Mouse (Mus musculus) midbrain, embryonic 16.5 days (tissue): ENCODE measurements around the gene 4931429L15Rik. TPM values are rescaled to one million over a fixed set of nuclear protein-coding genes. Genes with fewer than 3 reads are reported as not detected.
"Not testable (repeated sequence)": the region's sequence is repeated elsewhere in the genome, so short reads cannot be mapped to it uniquely, and the experiment has no call there.

ENCODE experiments used
- ATAC-seq: fragments of 200-750 bp; cut with Nextera tagmentation; 2 replicates; pipeline ENCODE4 v1.8.0; 2017; ENCODE audit warnings: moderate TSS enrichment
- H3K27ac ChIP-seq: fragments of 300-500 bp; sonication (generic); 2 replicates; pipeline ENCODE4 v1.5.1; 2014; ENCODE audit warnings: mild to moderate bottlenecking, low read length, mixed read lengths
- H3K27me3 ChIP-seq: fragments of 300-500 bp; sonication (generic); 2 replicates; pipeline ENCODE4 v1.6.1; 2014; ENCODE audit warnings: low read depth, low read length, mixed read lengths; ENCODE audit not compliant: control insufficient read depth, insufficient read depth
- H3K36me3 ChIP-seq: fragments of 300-500 bp; sonication (generic); 2 replicates; pipeline ENCODE4 v1.6.1; 2014; ENCODE audit warnings: mild to moderate bottlenecking, low read length, moderate library complexity, mixed read lengths; ENCODE audit not compliant: control insufficient read depth, insufficient read depth
- H3K4me1 ChIP-seq: fragments of 300-500 bp; sonication (generic); 2 replicates; pipeline ENCODE4 v1.6.1; 2014; ENCODE audit warnings: mild to moderate bottlenecking, low read length, mixed read lengths; ENCODE audit not compliant: control insufficient read depth, insufficient read depth
- H3K4me2 ChIP-seq: fragments of 300-500 bp; sonication (generic); 2 replicates; pipeline ENCODE4 v1.6.1; 2014; ENCODE audit warnings: mild to moderate bottlenecking, low read length, mixed read lengths
- H3K4me3 ChIP-seq: fragments of 300-500 bp; sonication (generic); 2 replicates; pipeline ENCODE4 v1.5.1; 2014; ENCODE audit warnings: low read depth, mild to moderate bottlenecking, low read length, moderate library complexity, mixed read lengths
- H3K9ac ChIP-seq: fragments of 300-500 bp; sonication (generic); 2 replicates; pipeline ENCODE4 v1.6.1; 2014; ENCODE audit warnings: low read depth, low read length, mixed read lengths
- H3K9me3 ChIP-seq: fragments of 300-500 bp; sonication (generic); replicated peaks from 2 replicates; pipeline ENCODE4 v1.6.1; 2014; ENCODE audit warnings: mild to moderate bottlenecking, low read length, mixed read lengths; ENCODE audit not compliant: control insufficient read depth, poor library complexity, severe bottlenecking
- WGBS: fragments of 180-500 bp; shearing (Covaris S2); extraction: QIAGEN DNeasy Blood & Tissue Kit; methylation state at CpG from one replicate; pipeline ENCODE4 v1.1.7; 2014; 5-methylcytosine and 5-hydroxymethylcytosine counted together
- polyA plus RNA-seq: library from polyadenylated mRNA; unstranded; fragments of >200 nt; fragmentation: Nextera tagmentation; extraction: Ambion mirVana; gene quantifications from 2 replicates; pipeline ENCODE4 v1.2.1, GENCODE M21; 2015

The 4931429L15Rik gene
- polyA plus RNA-seq, 1 experiment from 2014 or later: not detected

- Histone ChIP-seq H3K27ac (peak overlapping the region; percentile 65), H3K4me2 (no peak overlapping the region), H3K9me3 (no peaks in the 10 kb centered on the region), H3K9ac (no peak overlapping the region), H3K4me3 (no peak overlapping the region), H3K4me1 (peaks cover 24% of the 10 kb centered on the region), H3K36me3 (no peaks in the 10 kb centered on the region), H3K27me3 (no peaks in the 10 kb centered on the region)
- 79% methylated on average over 4 of the region's 4 CpGs for WGBS
- no peak for ATAC-seq
Observed at GRCm38 (mm10) chr9:46339051-46339652, 19.4 kb upstream of the 4931429L15Rik start.

- no peak for ATAC-seq
- no peaks in the 10 kb centered on the region for H3K27me3 ChIP-seq
- H3K4me3 ChIP-seq: no peak overlapping the region
- 10% methylated on average over 4 of the region's 4 CpGs for WGBS
- no peaks in the 10 kb centered on the region for H3K36me3 ChIP-seq
- H3K9ac ChIP-seq: 0 out of 2 replicates have a peak overlapping the region, but pooled peaks have one; percentile 14
- H3K27ac ChIP-seq: peak overlapping the region; percentile 65
- H3K4me1 ChIP-seq: peaks cover 24% of the 10 kb centered on the region
- no peak overlapping the region for H3K4me2 ChIP-seq
- no peaks in the 10 kb centered on the region for H3K9me3 ChIP-seq
Observed at GRCm38 (mm10) chr9:46338384-46338783, 18.6 kb upstream of the 4931429L15Rik start.

- Histone ChIP-seq H3K27ac (peak overlapping the region; percentile 65), H3K36me3 (no peaks in the 10 kb centered on the region), H3K9ac (no peak overlapping the region), H3K27me3 (no peaks in the 10 kb centered on the region), H3K4me1 (peaks cover 24% of the 10 kb centered on the region), H3K4me2 (no peak overlapping the region), H3K9me3 (no peaks in the 10 kb centered on the region), H3K4me3 (no peak overlapping the region)
- WGBS: 0% methylated on average over 3 of the region's 3 CpGs
- peak; percentile 94 for ATAC-seq
Observed at GRCm38 (mm10) chr9:46337852-46338291, 18.1 kb upstream of the 4931429L15Rik start.

GRCm38 (mm10) chr9:46337331-46337730, 17.5 kb upstream of the 4931429L15Rik start:
- peak; percentile 25; the same call in 1 of the 2 replicates for ATAC-seq
- peak overlapping the region; percentile 65 for H3K27ac ChIP-seq

GRCm38 (mm10) chr9:46336294-46336693, 16.5 kb upstream of the 4931429L15Rik start:
- H3K27me3 ChIP-seq, ATAC-seq, H3K9ac ChIP-seq, H3K9me3 ChIP-seq, H3K27ac ChIP-seq, H3K4me3 ChIP-seq, H3K36me3 ChIP-seq, H3K4me2 ChIP-seq: not testable (repeated sequence)
- peaks cover 24% of the 10 kb centered on the region for H3K4me1 ChIP-seq
- 66% methylated on average over 12 of the region's 14 CpGs for WGBS

More at GRCm38 (mm10) chr9:46337331-46337730, 17.5 kb upstream of the 4931429L15Rik start:
- no peak overlapping the region for H3K4me2 ChIP-seq
- 33% methylated on average over 7 of the region's 7 CpGs for WGBS
- H3K4me1 ChIP-seq: peaks cover 24% of the 10 kb centered on the region
- no peaks in the 10 kb centered on the region for H3K27me3 ChIP-seq
- H3K9ac ChIP-seq: no peak overlapping the region
- H3K9me3 ChIP-seq: no peaks in the 10 kb centered on the region
- H3K4me3 ChIP-seq: no peak overlapping the region
- no peaks in the 10 kb centered on the region for H3K36me3 ChIP-seq

GRCm38 (mm10) chr9:46335461-46335995, 15.7 kb upstream of the 4931429L15Rik start:
- no peak overlapping the region for H3K4me3 ChIP-seq
- H3K27me3 ChIP-seq: no peaks in the 10 kb centered on the region
- no peak for ATAC-seq
- peaks cover 24% of the 10 kb centered on the region for H3K4me1 ChIP-seq
- H3K4me2 ChIP-seq: no peak overlapping the region
- H3K9me3 ChIP-seq: no peaks in the 10 kb centered on the region
- H3K9ac ChIP-seq: no peak overlapping the region
- no peaks in the 10 kb centered on the region for H3K36me3 ChIP-seq
- 76% methylated on average over 10 of the region's 10 CpGs for WGBS
- no peak overlapping the region for H3K27ac ChIP-seq

GRCm38 (mm10) chr9:46334471-46335025, 14.8 kb upstream of the 4931429L15Rik start:
- no peak for ATAC-seq
- H3K4me2 ChIP-seq: no peak overlapping the region

GRCm38 (mm10) chr9:46331301-46331700, 11.5 kb upstream of the 4931429L15Rik start:
- Histone ChIP-seq H3K27me3 (no peaks in the 10 kb centered on the region), H3K4me3 (no peak overlapping the region), H3K9ac (no peak overlapping the region), H3K4me2 (no peak overlapping the region), H3K9me3 (no peaks in the 10 kb centered on the region), H3K36me3 (no peaks in the 10 kb centered on the region), H3K27ac (no peak overlapping the region), H3K4me1 (peaks cover 15% of the 10 kb centered on the region)
- 36% methylated on average over 1 of the region's 1 CpGs for WGBS
- no peak for ATAC-seq

More at GRCm38 (mm10) chr9:46334471-46335025, 14.8 kb upstream of the 4931429L15Rik start:
- H3K4me1 ChIP-seq: peaks cover 24% of the 10 kb centered on the region
- no peaks in the 10 kb centered on the region for H3K27me3 ChIP-seq
- H3K4me3 ChIP-seq: no peak overlapping the region
- no peak overlapping the region for H3K27ac ChIP-seq
- H3K9me3 ChIP-seq: no peaks in the 10 kb centered on the region
- H3K36me3 ChIP-seq: no peaks in the 10 kb centered on the region
- H3K9ac ChIP-seq: no peak overlapping the region
- WGBS: 40% methylated on average over 26 of the region's 26 CpGs

- H3K4me3 ChIP-seq: no peak overlapping the region
- H3K27ac ChIP-seq: no peak overlapping the region
- WGBS: 57% methylated on average over 6 of the region's 6 CpGs
- H3K4me2 ChIP-seq: no peak overlapping the region
- peaks cover 15% of the 10 kb centered on the region for H3K4me1 ChIP-seq
- H3K9ac ChIP-seq: no peak overlapping the region
- ATAC-seq: no peak
- H3K27me3 ChIP-seq: no peaks in the 10 kb centered on the region
- no peaks in the 10 kb centered on the region for H3K36me3 ChIP-seq
- H3K9me3 ChIP-seq: no peaks in the 10 kb centered on the region
Observed at GRCm38 (mm10) chr9:46330586-46330895, 10.8 kb upstream of the 4931429L15Rik start.
